Mouse (Mus musculus) 416B (cell line): ENCODE measurements at regions not wholly inside any gene's neighbourhood (a gene's known extent, or its start where the extent isn't known, plus 50 kb on each side); places are given as distances from the start of the nearest gene placed in this dataset.

ENCODE experiments used
- DNase-seq: peaks from one replicate; pipeline ENCODE4 v3.0.0; 2011; ENCODE audit warnings: low read depth

DNA sequence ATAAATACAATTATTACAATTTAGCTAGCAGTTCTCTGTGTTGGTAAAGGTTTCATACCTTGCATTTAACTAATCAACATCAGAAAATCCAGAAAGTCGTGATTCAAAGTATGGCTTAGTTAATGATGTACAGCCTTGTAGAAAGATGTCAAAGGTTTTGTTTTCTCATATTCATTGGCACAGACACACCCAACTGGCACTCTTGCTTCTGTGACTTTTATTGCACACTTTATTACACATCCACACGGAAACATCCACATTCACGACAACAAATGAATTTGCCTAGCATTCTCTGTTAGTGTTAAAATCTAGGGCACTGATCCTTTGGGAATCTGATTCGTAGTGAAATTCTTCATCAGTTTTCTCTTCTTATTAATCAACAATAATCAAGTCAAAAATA is 720.0 kb downstream of the Tns3 start:
- DNase-seq, result no peak

DNA sequence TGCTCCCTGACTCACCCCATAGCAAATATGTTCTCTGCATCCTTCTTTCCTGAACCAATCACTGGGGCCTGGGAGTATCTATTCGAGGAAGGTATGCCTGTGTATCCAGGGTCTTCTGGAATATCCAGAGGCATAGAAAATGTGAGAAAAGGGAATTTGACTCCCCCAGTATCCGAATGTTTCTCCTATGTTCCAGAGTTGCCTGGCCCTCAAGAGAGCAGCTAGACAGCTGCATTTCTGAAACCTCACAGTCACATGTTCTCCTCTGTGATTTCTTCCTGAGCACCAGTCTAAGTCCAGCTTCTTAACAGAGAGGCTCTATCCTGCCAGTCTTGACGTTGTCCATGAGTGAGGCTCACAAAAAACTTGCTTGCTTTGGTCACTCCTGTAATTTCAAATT is 719.9 kb upstream of the Igfbp3 start:
- DNase-seq, result no peak

DNA sequence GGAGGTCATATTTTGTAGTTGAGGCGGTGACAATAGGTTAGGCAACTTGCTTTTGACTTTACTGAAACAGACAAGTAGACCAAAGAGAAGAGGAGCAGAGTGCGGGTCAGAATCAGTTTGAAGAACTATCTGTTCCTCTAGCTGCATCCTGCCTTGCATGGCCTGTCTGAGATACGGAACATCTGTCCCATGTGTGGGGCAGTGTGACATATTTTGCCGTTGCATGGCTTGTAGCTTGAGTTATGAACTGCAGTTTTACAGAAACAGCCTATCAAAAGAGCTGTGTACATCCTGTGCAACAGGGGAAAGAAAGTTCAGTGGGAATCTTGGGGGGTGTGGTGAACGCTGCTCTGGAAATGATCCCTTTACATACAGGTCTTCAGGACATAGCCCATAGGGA is 718.9 kb upstream of the Igfbp3 start:
- DNase-seq, result no peak

DNA sequence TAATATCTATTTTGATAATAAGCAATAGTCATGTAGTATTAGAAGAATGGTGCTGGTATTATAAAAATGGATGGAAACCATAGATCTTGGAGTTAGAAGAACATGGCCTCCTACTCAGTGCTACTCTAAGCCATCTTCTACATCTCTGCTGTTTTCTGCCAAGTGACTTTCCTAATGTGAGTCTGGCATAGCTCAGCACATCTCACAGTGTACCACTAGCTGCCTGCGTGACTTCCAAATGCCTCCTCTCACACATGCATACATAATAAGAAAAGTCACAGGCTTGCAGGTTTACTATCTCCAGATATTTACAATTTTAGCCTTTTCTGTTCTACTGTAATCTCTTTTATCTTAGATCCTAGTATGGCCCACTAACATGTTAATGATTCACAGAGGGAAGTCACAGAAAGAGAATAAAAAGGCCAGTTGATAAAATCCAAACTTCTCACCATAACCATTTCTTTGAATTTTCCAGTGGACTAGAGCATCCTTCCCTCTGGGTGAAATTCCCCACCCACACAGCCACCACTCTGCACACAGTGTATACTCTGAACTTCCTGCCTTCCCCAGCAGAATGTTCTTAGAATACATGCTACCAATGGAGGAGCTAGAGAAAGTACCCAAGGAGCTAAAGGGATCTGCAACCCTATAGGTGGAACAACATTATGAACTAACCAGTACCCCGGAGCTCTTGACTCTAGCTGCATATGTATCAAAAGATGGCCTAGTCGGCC is 717.5 kb upstream of the Igfbp3 start:
- no peak for DNase-seq

DNA sequence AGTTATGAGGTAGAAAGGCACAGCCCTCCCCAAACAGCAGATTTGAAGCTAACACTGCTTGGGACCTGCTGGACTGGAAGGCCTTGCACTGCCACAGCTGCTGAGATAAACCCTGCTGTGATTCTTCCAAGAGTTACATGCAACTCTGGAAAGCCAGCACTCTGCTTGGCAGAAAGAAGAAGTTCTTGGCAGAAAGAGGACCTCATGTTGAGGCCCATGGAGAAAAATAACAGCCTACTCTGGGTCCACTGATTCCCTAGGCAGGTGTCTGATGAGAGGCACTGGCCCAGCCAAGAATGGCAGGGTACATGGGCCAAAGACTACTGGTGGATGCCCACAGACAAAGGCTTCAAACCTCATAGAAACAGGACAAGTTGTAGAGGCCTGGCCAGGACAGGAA is 714.0 kb upstream of the Igfbp3 start:
- DNase-seq, result no peak

DNA sequence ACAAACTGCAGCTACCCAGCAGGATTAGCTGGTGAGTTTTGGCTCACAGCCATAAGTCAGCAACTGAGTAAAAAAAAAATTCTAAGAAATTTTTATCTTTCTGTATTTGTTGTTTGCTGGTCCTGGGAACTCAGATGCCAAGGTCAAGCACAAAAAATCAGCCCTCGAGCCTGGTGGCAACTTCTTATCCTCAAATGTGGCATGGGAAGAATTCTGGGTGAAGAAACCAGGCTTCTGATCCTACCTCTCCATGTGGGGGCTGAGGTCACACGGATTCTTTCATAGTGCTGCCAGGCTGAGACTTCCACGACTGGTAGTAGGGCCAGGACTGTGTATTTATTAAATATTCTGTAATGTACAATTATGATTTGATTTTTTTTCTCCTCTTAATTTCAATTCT is 698.3 kb upstream of the Igfbp3 start:
- DNase-seq, result no peak

DNA sequence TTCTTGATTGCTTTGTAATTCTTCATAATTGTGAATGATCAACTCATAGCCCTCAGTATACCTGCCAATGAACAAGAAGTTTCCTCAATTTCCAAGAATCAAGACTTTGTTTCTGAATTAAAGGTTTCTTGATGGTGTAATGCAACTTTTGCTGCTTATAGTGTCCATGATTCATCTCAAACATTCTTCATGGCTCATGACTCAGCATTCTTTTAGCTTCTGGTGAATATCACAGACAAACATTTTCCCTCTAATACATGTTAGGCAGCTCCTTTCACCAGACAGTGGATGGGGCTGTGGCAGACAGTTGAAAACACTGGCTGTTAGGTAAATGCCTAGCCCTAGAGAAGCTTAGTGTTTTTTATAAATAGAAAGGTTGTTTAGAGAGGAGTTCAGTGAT is 686.5 kb upstream of the Igfbp3 start:
- DNase-seq, result no peak

DNA sequence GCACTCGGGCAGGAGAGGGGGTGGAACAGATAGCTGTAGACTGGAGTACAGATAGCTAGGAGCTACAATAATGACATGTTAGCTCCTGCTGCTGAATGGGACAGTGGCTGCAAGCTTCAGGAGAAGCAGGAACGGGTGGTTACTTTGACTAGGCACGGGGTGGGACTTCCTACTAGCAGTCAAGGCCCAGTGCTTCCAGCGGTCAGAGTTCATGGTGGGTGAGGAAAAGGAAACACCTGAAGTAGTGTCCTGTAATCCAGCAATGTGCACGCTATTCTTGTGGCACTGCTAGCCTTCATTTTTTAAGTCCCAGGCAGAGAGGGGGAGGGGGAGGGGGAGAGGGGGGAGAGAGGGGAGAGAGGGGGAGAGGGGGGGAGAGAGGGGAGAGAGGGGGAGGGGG is 684.5 kb upstream of the Igfbp3 start:
- no peak for DNase-seq

DNA sequence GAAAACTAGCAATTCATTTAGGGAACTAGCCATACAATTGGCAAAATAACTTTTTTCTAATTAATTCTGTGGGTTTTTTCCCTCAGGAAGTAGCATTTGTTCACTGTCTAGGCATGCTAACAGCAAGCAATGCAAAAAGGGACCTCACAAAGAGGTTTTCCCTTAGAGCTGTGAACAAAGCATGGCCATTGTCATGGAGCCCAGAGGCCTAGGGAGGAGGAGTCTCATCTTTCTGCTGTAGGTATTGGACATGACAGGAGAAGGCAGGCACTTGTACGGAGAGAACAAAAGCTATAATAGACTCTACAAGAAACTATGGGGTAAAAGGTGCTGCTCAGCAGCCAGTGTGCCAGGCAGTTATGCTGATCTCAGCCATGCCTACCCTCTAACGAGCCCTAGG is 666.8 kb upstream of the Igfbp3 start:
- DNase-seq, result no peak

DNA sequence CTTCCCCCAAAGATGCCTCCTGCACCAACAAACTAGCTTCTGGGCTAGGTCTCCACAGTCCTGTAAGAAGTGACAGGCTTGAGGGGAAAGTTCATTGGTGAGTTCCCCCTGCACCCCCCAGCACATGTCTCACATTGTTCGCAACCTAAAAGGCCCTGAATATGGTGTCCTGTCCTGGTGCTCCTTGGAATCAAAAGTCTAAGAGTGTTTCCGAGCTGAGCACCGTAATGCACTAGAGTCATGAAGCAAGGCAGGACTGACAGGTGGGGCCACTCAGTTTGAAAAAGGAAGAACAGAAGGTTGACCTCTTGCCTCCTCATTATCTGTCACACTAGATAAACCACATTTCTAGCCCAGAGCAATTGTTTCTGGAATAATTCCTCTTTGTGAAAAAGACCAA is 650.4 kb upstream of the Igfbp3 start:
- no peak for DNase-seq

DNA sequence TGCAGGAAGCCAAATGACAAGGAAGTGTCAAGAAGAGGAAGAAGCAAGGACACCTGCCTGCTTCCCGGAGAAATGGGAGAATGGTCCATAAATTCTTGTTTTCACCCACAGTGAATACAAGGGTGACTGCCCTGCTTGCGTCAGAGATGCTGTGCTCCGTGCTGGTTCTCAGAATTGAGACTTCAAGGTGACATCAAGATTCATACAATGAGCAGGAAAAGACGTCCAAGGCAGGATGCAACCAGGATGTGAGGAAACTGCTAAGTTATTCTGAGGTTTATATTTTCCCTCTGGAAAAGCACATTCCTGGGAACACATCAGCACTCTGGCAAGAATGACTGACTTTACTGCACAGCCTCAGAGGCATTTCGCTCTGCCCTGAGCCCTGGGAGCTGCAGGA is 650.0 kb upstream of the Igfbp3 start:
- no peak for DNase-seq

DNA sequence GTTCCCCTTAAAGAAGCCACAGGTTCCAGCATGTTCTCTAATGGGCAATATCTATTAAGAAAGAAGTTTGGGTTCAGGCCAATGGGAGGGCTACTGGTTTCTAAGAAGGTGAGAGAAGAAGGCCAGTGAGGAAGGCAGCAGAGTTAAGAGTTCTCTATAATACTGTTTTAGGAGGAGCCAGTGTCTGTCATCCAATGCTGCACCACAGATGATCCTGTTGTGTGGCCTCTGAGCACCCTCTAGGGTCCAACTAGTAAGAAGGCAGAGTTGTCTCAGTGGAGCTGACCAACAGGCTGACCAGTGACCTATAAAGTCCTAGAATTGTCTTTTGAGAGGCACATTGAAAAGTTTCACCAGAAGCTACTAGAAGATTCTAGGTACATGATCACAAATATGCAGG is 648.8 kb upstream of the Igfbp3 start:
- no peak for DNase-seq

DNA sequence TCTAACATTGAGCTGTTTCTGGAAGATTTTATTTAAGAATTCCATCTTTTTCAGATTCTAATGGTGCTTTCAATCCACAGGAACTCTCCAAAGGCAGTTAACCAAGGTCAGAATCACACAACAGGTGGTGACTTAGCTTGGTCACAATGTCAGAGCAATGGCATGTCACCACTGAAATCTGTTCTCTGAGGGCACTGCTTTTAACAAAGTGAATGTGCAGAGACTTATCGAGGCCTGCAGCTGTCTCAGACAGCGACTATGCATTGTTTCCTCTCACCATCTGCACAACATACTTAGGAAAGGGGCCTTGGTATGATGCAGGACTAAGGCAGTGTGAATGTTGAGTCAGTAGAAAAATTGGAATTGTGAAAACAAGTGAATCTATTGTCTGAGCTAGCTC is 638.9 kb upstream of the Igfbp3 start:
- no peak for DNase-seq

DNA sequence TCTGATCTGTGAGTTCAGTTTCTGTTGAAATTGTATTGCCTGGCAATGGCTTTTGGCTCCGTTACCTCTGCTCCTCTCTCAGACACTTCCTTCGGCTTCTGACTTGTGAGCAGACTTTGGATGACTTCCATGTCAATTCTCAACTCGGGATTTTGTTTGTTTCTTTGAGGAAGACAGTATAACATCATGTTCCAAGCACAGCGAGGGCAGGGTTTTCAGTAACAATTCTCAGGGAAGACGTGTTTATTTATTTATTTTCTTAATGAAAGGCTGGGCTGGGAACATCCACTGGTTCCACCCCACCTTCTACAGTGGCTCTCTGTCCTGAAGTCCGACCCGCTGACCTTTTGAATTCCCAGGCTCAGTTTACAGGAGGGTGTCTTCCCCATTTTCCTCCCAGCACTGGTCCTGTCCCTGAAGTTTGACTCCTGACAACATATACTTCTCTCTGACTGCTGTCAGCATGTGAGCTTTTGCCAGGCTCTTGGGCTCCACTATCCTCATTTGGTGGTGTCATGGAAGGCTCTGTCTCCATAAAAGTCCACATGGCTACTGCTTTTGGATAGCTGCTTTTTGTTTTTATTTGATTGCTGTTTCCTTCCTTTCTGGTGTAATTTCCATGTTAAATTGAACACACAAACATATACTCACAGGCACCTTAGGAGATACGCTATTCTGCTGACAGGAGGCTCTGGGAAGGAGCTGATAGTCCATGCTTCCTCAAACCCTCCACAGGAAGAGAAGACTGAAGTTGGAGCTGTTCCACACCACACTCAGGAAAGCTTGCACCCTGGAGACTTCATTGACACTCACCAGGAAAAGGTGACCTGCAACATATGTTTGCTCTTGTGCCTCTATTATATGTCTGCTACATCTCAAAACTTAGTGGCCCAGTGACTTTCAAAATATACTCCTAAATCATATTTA is 624.9 kb upstream of the Igfbp3 start:
- DNase-seq, result no peak

DNA sequence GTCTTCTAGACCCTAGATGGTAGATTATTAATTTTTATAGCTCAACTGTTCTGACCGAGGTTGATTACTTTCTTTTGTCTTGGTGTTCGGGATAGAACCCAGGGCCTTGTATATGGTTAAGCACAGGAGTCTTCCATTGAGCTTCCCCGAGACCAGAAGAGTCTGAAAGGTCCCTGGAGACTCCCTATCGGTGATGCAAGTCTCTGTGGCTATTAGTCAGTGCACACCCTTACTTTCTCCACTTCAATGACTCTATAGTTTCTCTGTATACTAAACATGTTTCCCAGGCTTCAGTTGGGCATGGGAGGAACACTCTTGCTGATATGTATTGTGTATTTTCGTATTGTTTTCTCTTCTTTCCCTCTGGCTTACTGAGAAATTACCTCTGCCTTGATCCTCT is 623.8 kb upstream of the Igfbp3 start:
- no peak for DNase-seq

DNA sequence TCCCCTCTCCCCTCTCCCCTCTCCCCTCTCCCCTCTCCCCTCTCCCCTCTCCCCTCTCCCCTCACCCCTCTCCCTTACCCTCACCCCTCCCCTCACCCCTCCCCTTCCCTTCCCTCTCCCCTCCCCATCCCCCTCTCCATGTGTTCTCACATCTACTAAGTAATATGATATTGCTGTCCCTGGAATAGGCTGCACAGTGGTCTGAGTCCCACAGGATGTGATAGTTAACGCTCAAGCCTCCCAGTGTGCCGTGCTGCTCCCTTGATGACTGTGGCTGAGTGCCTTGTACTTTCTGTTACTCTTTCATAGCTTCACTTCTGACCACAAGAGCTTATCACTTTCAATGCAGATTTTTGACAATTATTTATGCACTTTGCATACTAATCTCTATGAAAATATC is 620.4 kb upstream of the Igfbp3 start:
- no peak for DNase-seq

DNA sequence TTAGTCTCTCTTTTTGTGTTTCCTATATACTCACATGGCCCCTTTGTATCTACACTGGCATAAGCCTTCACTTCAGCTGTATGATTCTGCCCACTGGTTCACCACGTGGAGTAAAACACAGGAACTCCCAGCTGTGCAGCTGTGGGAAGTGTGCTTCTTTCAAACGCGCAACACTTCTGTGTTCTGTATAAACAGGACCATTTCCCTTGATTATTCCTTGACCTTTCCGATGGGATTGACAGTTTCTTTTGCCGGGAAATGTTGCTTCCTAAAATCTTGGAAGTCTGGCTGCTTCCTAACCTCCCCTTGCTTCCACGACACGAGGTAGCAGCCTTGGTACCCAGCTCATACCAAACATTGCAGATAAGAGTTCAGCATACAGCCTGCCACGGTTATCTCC is 618.7 kb upstream of the Igfbp3 start:
- DNase-seq, result no peak

DNA sequence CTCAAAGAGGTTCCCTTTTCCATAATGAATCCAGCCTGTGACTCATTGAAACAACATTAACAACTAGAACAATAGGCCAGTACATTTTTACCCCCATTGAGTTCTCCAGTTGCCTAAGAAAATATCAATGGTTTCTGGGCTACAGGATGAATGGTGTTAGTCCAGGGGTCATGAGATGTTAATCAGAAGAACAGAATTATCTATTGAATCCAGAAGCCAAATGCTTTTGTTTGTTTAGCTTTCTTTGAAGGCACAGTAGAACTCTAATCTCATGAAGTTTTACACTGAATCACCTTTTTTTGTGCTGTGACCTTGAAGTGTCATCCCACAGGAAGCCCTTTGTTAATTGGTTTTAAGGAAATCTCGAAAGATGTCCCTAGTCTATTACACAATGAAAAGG is 616.0 kb upstream of the Igfbp3 start:
- DNase-seq, result no peak

DNA sequence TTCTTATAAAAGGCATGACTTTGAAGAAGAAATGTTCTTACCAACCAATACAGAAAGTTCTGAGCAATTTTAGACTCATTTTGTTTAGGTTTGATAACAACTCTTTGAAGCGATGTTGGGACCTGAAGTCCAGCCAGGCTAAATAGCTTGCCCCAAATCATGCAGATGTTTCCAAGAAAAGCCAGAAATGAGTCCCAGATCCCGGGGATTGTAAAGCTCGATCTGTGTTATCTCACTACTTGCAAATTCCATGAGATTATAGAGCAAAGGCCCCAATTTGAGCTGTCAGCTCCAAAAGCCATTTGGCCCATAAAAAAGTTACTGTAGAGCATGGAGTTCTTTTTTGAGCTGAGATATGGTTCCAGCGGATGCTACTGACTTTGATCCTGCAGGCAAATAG is 614.3 kb upstream of the Igfbp3 start:
- DNase-seq, result no peak

DNA sequence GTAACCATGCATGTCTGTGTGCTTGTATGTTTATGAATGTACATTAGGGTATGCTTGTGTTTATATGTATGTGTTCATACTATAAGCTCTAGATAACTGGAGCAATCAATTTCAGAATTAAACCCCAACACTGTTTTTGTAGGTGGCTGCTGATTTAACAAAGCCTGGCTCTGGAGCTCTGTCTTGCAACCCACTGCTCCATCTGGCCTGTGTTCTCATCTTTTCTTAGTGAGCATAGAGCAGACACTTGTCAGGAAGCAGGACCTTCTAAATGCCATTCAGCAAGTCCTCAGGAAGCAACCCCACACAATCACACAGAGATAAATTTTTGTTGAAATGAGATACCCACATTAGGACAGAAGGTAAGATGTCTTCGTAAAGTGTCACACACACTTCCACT is 613.7 kb upstream of the Igfbp3 start:
- no peak for DNase-seq

DNA sequence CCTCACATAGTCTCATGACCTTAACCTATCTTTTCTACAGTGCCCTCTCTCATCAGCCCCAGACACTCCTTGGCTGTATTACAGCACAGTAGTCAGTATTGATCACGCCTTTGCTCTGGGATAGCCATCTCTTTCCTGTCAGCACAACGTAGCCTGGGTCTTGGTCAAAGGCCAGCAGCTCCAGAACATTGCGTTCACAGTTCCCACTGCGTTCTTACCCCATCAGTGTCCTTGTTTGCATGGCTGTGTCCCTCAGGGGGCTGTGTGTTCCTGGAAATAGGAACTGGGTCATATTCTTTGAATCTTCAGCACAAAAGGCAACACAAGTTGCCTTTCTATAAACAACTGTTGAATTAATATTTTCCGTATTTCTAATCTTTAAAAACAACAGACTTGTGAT is 602.0 kb upstream of the Igfbp3 start:
- no peak for DNase-seq

DNA sequence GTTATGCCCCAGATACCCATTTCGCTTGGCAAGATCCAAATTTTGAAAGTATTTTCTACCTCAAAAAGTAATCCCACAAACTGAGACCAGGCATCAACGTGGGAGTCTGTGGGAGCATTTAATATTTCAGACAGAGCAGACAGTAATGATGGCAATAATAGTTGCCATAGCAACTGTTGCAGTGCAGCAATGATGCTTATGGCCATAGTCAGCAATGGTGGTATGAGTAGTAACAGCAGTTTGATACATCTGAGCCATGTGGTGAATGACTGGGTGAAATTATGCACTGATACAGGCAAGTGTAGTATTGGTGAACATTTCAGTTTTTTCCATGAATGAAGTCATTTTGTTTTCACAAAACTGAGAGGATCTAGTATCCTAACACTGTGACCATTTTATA is 600.8 kb upstream of the Igfbp3 start:
- DNase-seq, result no peak

DNA sequence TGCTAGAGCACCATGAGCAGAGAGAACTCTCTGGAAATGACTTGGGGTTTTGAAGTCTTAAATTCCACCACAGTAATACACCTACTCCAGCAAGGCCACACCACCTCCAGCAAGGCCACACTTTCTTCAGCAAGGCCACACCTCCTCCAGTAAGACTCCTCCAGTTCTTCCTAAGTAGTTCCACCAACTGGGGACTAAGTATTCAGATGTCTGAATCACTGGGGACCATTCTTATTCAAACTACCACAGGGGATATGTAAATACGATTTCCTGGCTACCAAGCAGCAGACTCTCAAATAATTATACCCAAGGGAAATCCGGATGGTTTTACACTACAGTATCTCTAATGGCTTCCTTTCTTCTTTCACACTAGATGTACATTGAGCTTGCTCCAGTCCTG is 598.7 kb upstream of the Igfbp3 start:
- DNase-seq, result no peak

DNA sequence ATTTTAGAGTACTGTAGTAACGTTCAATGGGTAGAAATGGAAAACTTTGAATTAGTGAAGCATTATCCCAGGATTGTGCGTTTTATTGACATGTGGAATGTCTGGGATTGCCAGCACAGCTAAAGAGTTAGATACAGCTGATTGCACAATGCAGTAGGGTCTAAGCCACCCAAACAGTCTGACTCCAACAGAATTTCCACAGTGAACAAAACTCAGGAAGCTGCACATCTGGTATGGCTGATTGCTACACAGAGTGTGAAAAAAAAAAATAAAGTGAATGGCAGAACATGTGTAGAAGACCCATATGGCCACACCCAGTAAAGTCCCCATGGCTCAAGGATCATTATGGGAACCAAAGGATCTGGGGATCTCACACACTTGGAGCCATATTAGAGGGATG is 596.0 kb upstream of the Igfbp3 start:
- no peak for DNase-seq
